Mouse (Mus musculus) lung, postnatal 0 days (tissue): Measurements from ENCODE around the gene Thumpd2.

Source experiments
- CTCF ChIP-seq: IDR thresholded peaks from 2 replicates; pipeline ENCODE4 v1.5.1; 2016; ENCODE audit warnings: antibody characterized with exemption, mild to moderate bottlenecking
- EP300 ChIP-seq: IDR thresholded peaks from 2 replicates; pipeline ENCODE4 v1.6.1; 2016; ENCODE audit warnings: antibody characterized with exemption, mild to moderate bottlenecking, control low read depth

- TF ChIP-seq CTCF, result no peak
- TF ChIP-seq EP300, result no peak
Measured at GRCm38 (mm10) chr17:81038707-81039408, 26.0 kb downstream of the Thumpd2 start.
